Mouse (Mus musculus): ENCODE results near the gene Sowahb.

GRCm38 (mm10) chr5:92998494-92999016 is 46.3 kb downstream of the Sowahb start:
- TF ChIP-seq POLR2A (IDR thresholded peaks at IDR 0.05; ENCODE audit: low read depth, low read length) = no peak
- no peak for TF ChIP-seq CTCF (IDR thresholded peaks at IDR 0.05; ENCODE audit: borderline replicate concordance, insufficient read depth, low read length)
